Mouse (Mus musculus) bone marrow macrophage, adult 2 months (primary cell): ENCODE results near the gene Supt3.

Experiments
- CTCF ChIP-seq: IDR thresholded peaks from 2 replicates; pipeline ENCODE4 v1.5.1; 2012; ENCODE audit warnings: low read depth, mild to moderate bottlenecking, low read length, moderate library complexity
- POLR2A ChIP-seq: IDR thresholded peaks from 2 replicates; pipeline ENCODE4 v1.6.1; 2012; ENCODE audit warnings: mild to moderate bottlenecking, low read depth, low read length, borderline replicate concordance

GRCm38 (mm10) chr17:44821940-44822339, 45.0 kb downstream of the Supt3 start:
- no peak for TF ChIP-seq POLR2A
- TF ChIP-seq CTCF: no peak
